Mouse (Mus musculus) heart, postnatal 0 days (tissue): ENCODE data around the gene Mbd6. TPM values are rescaled to one million over a fixed set of nuclear protein-coding genes. Genes with fewer than 3 reads are reported as not detected.

Experiments
- ATAC-seq: fragments of 200-750 bp; cut with Nextera tagmentation; 2 replicates; pipeline ENCODE4 v1.8.0; 2017; ENCODE audit warnings: low read depth, moderate number of reproducible peaks, moderate library complexity; ENCODE audit not compliant: insufficient read depth
- DNase-seq: peaks from one replicate; pipeline ENCODE4 v3.0.0-alpha.2; 2016; ENCODE audit warnings: low spot score
- H3K27ac ChIP-seq: fragments of 300-500 bp; sonication (generic); 2 replicates; pipeline ENCODE4 v1.5.1; 2014; ENCODE audit warnings: low read depth, mild to moderate bottlenecking
- H3K27me3 ChIP-seq: fragments of 300-500 bp; sonication (generic); 2 replicates; pipeline ENCODE4 v1.6.1; 2014; ENCODE audit warnings: low read length, mixed read lengths; ENCODE audit not compliant: control insufficient read depth, insufficient read depth
- H3K36me3 ChIP-seq: fragments of 300-500 bp; sonication (generic); replicated peaks from 2 replicates; pipeline ENCODE4 v1.6.1; 2014; ENCODE audit warnings: low read length, mixed read lengths; ENCODE audit not compliant: control insufficient read depth, insufficient read depth
- H3K4me1 ChIP-seq: fragments of 300-500 bp; sonication (generic); 2 replicates; pipeline ENCODE4 v1.6.1; 2014; ENCODE audit warnings: antibody characterized with exemption; ENCODE audit not compliant: control insufficient read depth, insufficient read depth
- H3K4me2 ChIP-seq: fragments of 300-500 bp; sonication (generic); 2 replicates; pipeline ENCODE4 v1.6.1; 2014; ENCODE audit warnings: low read depth, mild to moderate bottlenecking, low read length, moderate library complexity
- H3K4me3 ChIP-seq: fragments of 300-500 bp; sonication (generic); 2 replicates; pipeline ENCODE4 v1.5.1; 2014; ENCODE audit warnings: low read depth, low read length
- H3K9ac ChIP-seq: fragments of 300-500 bp; sonication (generic); replicated peaks from 2 replicates; pipeline ENCODE4 v1.6.1; 2014; ENCODE audit warnings: low read depth, low read length, mixed read lengths
- H3K9me3 ChIP-seq: fragments of 300-500 bp; sonication (generic); replicated peaks from 2 replicates; pipeline ENCODE4 v1.6.1; 2016; ENCODE audit warnings: low read length; ENCODE audit not compliant: control insufficient read depth
- CTCF ChIP-seq: IDR thresholded peaks from 2 replicates; pipeline ENCODE4 v1.5.1; 2016; ENCODE audit warnings: antibody characterized with exemption, control low read depth, low read depth
- EP300 ChIP-seq: IDR thresholded peaks from 2 replicates; pipeline ENCODE4 v1.6.1; 2016; ENCODE audit warnings: antibody characterized with exemption, low read depth
- WGBS: fragments of 180-500 bp; shearing (Covaris S2); extraction: QIAGEN DNeasy Blood & Tissue Kit; methylation state at CpG from one replicate; pipeline ENCODE4 v1.1.7; 2014; 5-methylcytosine and 5-hydroxymethylcytosine counted together
- polyA plus RNA-seq: library from polyadenylated mRNA; unstranded; fragments of >200 nt; fragmentation: Nextera tagmentation; extraction: Ambion mirVana; gene quantifications from 2 replicates; pipeline ENCODE4 v1.2.1, GENCODE M21; 2015
- total RNA-seq: library from RNA; depleted of rRNA; stranded (reverse); fragments of >200 nt; gene quantifications from 2 replicates; pipeline ENCODE4 v1.2.3, GENCODE M21; 2014; ENCODE audit warnings: low replicate concordance; rRNA removed

The Mbd6 gene
- total and polyA plus RNA-seq, 2 experiments from 2014 or later = 6.5 to 8.7 TPM

DNA sequence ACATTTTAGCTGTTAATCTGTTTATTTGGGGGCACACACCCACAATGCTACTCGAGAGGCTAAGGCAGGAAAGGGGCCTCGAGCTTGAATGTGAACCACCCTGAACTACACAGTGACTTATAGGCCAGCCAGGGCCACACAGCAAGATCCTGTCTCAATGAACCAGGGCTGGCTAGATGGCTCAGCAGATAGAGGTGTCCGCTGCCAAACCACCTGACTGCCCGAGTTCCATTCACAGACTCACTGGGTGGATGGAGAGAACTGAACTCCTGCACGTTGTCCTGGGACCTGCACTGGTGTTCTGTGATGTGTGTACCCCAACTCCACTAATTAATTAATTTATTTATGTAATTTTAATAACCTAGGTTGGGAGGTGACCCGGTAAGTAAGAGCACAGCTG is 31.0 kb downstream of the Mbd6 start:
- 62% methylated on average over 6 of the region's 6 CpGs for WGBS
- TF ChIP-seq CTCF (no peak), EP300 (no peak)
- no peak for ATAC-seq

DNA sequence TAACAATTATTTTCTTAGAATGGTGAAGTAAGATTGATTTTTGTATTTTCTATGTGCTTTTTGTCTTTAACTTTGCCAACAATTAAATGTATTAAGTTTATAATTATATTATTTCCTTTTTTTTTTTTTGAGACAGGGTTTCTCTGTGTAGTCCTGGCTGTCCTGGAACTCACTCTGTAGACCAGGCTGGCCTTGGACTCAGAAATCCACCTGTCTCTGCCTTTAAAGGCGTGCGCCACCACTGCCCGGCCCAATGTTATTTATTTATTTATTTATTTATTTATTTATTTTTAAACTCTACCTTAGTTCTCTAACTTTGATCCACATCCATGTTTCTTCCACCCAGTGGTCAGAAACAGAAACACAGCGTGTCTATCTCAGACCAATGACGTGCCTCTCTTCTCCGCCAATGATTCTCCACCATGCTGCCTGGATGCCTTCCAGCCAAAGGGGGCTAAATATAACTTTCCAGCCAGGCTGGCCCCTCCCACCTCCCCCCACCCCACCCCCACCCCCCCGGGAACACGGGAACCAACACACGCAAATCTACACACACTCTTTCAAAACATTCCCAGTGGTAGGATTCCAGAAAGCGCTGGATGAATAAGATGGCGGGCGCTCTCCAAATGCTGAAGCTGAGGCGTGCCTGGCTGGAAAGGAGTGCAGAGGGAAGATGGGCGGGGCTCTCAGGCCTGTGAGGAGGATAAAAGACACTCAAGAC is 33.0 kb downstream of the Mbd6 start:
- WGBS = 18% methylated on average over 14 of the region's 14 CpGs

More for the DNA sequence above, 31.0 kb downstream of the Mbd6 start:
- Histone ChIP-seq H3K27ac (no peak overlapping the region), H3K9me3 (no peaks in the 10 kb centered on the region), H3K4me2 (no peak overlapping the region), H3K27me3 (peaks cover 21% of the 10 kb centered on the region), H3K9ac (no peak overlapping the region), H3K36me3 (no peaks in the 10 kb centered on the region), H3K4me1 (no peaks in the 10 kb centered on the region), H3K4me3 (no peak overlapping the region)
- no peak for DNase-seq

DNA sequence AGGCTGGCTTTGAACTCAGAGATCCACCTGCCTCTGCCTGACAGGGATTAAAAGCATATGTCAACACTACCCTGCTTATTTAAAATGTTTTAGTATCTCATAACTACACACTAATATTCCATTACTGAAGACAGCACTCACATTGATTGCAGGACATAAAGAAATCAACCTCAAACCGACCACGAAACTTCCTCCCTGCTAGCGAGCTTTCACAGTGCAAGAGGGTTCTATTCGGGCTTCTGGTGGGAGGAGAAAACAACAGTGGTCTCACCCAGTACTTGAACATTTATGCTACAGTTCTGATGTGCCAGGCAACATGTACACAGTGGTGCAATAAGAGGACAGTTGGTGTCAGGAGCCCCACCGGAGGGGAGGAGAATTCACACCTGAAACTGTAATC is 38.0 kb downstream of the Mbd6 start:
- Histone ChIP-seq H3K4me1 (no peaks in the 10 kb centered on the region), H3K36me3 (no peaks in the 10 kb centered on the region), H3K27ac (no peak overlapping the region), H3K4me2 (no peak overlapping the region), H3K9me3 (no peaks in the 10 kb centered on the region), H3K27me3 (no peaks in the 10 kb centered on the region), H3K4me3 (no peak overlapping the region), H3K9ac (no peak overlapping the region)
- no peak for ATAC-seq
- no peak for DNase-seq
- TF ChIP-seq CTCF (no peak), EP300 (no peak)
- WGBS = 72% methylated on average over 5 of the region's 5 CpGs

More for the DNA sequence above, 33.0 kb downstream of the Mbd6 start:
- Histone ChIP-seq H3K27ac (no peak overlapping the region), H3K36me3 (no peaks in the 10 kb centered on the region), H3K9ac (no peak overlapping the region), H3K4me3 (no peak overlapping the region), H3K9me3 (no peaks in the 10 kb centered on the region), H3K4me1 (no peaks in the 10 kb centered on the region), H3K4me2 (no peak overlapping the region), H3K27me3 (0 out of 2 replicates have a peak, but pooled peaks cover under 1% of the 10 kb centered on the region)
- ATAC-seq (peak; percentile 93), DNase-seq (peak; percentile 93)
- no peak for TF ChIP-seq EP300
- TF ChIP-seq CTCF = peak; percentile 15; the same call in 1 of the 2 replicates

DNA sequence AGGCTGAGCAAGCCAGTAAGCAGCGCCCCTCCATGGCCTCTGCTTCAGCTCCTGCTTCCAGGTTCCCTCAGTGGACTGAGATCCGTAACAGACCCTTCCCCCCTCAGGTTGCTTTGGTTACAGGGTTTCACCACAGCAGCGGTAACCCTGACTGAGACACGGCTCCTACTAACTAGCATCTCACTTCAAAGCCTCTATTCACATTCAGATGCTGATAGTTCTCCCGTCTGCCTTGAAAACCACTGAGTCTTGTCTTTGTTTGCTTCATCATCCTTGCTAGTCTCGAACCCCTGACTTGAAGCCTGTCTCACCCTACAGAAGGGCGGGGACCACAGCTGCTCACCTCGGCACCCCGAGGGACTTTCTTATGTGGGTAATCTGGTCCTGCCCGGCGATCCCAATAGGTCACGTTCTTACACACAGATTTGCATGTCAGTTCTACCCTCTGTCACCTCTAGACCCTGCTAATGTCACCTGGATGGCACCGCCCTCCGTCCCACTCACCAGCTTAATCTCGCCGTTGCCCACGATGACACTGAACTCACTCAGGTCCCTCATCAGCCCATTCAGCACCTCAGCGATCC is 50.5 kb downstream of the Mbd6 start:
- ATAC-seq (no peak), DNase-seq (no peak)
- no peaks in the 10 kb centered on the region for H3K36me3 ChIP-seq
- TF ChIP-seq EP300 = no peak
- no peak for TF ChIP-seq CTCF
- no peak overlapping the region for H3K4me2 ChIP-seq
- H3K4me3 ChIP-seq = no peak overlapping the region
- peaks cover 20% of the 10 kb centered on the region; the same call in 1 of the 2 replicates for H3K27me3 ChIP-seq
- no peak overlapping the region for H3K27ac ChIP-seq
- H3K9ac ChIP-seq = no peak overlapping the region
- 68% methylated on average over 18 of the region's 18 CpGs for WGBS
- no peaks in the 10 kb centered on the region for H3K4me1 ChIP-seq
- H3K9me3 ChIP-seq = no peaks in the 10 kb centered on the region

DNA sequence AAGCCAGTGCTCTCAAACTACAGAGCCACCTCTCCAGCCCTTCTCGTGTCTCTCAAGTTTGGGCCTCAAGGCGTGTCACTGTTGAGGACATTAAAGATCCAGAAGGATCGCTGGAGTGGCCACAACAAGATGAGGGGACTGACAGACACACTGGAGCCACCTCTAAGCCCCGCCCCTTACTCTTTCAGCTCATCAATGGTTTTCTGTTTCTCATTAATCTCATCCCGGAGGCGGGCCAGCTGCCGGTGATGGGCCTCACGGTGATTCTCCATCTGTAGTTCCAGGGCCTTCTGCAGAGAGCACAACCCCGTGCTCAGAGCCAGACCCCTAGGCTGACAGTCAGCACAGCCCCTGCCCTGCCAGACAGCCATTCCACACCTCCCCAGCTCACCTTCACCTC is 52.3 kb downstream of the Mbd6 start:
- no peaks in the 10 kb centered on the region for H3K9me3 ChIP-seq
- no peak overlapping the region for H3K27ac ChIP-seq
- peaks cover 20% of the 10 kb centered on the region; the same call in 1 of the 2 replicates for H3K27me3 ChIP-seq
- no peak for ATAC-seq
- no peak overlapping the region for H3K4me2 ChIP-seq
- no peak overlapping the region for H3K4me3 ChIP-seq
- WGBS = 49% methylated on average over 9 of the region's 9 CpGs
- no peaks in the 10 kb centered on the region for H3K4me1 ChIP-seq
- no peak for DNase-seq
- no peak overlapping the region for H3K9ac ChIP-seq
- no peak for TF ChIP-seq CTCF
- no peaks in the 10 kb centered on the region for H3K36me3 ChIP-seq

DNA sequence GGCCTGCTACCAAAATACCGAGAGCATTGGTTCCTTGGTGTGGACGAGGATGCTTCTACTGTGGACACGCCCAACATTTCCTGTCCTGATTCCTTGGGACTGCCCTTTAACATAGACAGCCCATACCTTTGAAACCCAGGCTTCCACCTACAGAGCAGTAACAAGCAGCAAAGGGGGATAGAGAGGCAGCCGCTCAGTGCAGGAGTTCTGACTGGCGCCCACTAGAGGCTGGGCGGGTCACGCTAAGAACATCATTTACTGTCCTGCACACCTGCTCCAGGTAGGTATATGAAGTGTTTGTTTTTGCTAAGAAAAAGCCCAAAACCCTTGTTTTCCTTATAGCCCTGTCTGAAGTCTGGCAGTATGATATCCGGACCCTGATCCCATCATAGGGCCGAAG is 55.7 kb downstream of the Mbd6 start:
- H3K4me2 ChIP-seq = no peak overlapping the region
- H3K27ac ChIP-seq = no peak overlapping the region
- H3K4me3 ChIP-seq = no peak overlapping the region
- no peak overlapping the region for H3K9ac ChIP-seq
- H3K36me3 ChIP-seq = no peaks in the 10 kb centered on the region
- peaks cover 21% of the 10 kb centered on the region; the same call in 1 of the 2 replicates for H3K27me3 ChIP-seq
- no peak for TF ChIP-seq EP300
- no peak for TF ChIP-seq CTCF
- WGBS = 74% methylated on average over 9 of the region's 9 CpGs
- no peaks in the 10 kb centered on the region for H3K9me3 ChIP-seq
- no peaks in the 10 kb centered on the region for H3K4me1 ChIP-seq
- ATAC-seq (no peak), DNase-seq (no peak)

Other genes starting within 250 kb of the Mbd6 start
- 9.2 and 16.2 TPM in 2 replicates for gene Mettl1, start 247.6 kb downstream of the Mbd6 start, total RNA-seq
- 19.6 and 20.6 TPM in 2 replicates for gene Mettl1, start 247.6 kb downstream of the Mbd6 start, polyA plus RNA-seq
- gene Eef1akmt3, start 247.5 kb downstream of the Mbd6 start, total RNA-seq = not detected in 2 replicates
- gene Eef1akmt3, start 247.5 kb downstream of the Mbd6 start, polyA plus RNA-seq = 0.04 and 0.18 TPM in 2 replicates
- not detected in 2 replicates for gene Cyp27b1, start 240.8 kb downstream of the Mbd6 start, total RNA-seq
- gene Cyp27b1, start 240.8 kb downstream of the Mbd6 start, polyA plus RNA-seq = 0.04 and 0.08 TPM in 2 replicates
- 0.65 and 1.0 TPM in 2 replicates for gene March9, start 228.8 kb downstream of the Mbd6 start, total RNA-seq
- gene March9, start 228.8 kb downstream of the Mbd6 start, polyA plus RNA-seq = 0.14 TPM in 2 replicates
- 457 and 539 TPM in 2 replicates for gene Cdk4, start 225.5 kb downstream of the Mbd6 start, total RNA-seq
- 382 and 392 TPM in 2 replicates for gene Cdk4, start 225.5 kb downstream of the Mbd6 start, polyA plus RNA-seq
- gene Tspan31, start 218.8 kb downstream of the Mbd6 start, total RNA-seq = 104 and 117 TPM in 2 replicates
- gene Tspan31, start 218.8 kb downstream of the Mbd6 start, polyA plus RNA-seq = 73.5 and 79.9 TPM in 2 replicates
- gene Agap2, start 213.7 kb downstream of the Mbd6 start, total RNA-seq = 1.4 and 1.7 TPM in 2 replicates
- gene Agap2, start 213.7 kb downstream of the Mbd6 start, polyA plus RNA-seq = 0.15 and 0.29 TPM in 2 replicates
- 39.8 and 45.2 TPM in 2 replicates for gene Os9, start 167.9 kb downstream of the Mbd6 start, total RNA-seq
- 36.0 and 40.0 TPM in 2 replicates for gene Os9, start 167.9 kb downstream of the Mbd6 start, polyA plus RNA-seq
- 2.3 and 7.7 TPM in 2 replicates for gene B4galnt1, start 123.8 kb downstream of the Mbd6 start, total RNA-seq
- gene B4galnt1, start 123.8 kb downstream of the Mbd6 start, polyA plus RNA-seq = 0.72 and 0.82 TPM in 2 replicates
- 51.0 and 61.2 TPM in 2 replicates for gene Slc26a10, start 108.4 kb downstream of the Mbd6 start, total RNA-seq
- gene Slc26a10, start 108.4 kb downstream of the Mbd6 start, polyA plus RNA-seq = 22.8 and 23.3 TPM in 2 replicates
- 20.8 and 44.2 TPM in 2 replicates for gene Arhgef25, start 98.9 kb downstream of the Mbd6 start, total RNA-seq
- 10.0 and 13.8 TPM in 2 replicates for gene Arhgef25, start 98.9 kb downstream of the Mbd6 start, polyA plus RNA-seq
- gene Dtx3, start 93.3 kb downstream of the Mbd6 start, total RNA-seq = 44.4 and 64.1 TPM in 2 replicates
- gene Dtx3, start 93.3 kb downstream of the Mbd6 start, polyA plus RNA-seq = 28.8 and 30.0 TPM in 2 replicates
- 22.4 and 23.7 TPM in 2 replicates for gene Pip4k2c, start 77.4 kb downstream of the Mbd6 start, total RNA-seq
- gene Pip4k2c, start 77.4 kb downstream of the Mbd6 start, polyA plus RNA-seq = 24.7 and 25.0 TPM in 2 replicates
- gene Kif5a, start 25.7 kb downstream of the Mbd6 start, total RNA-seq = 0.12 and 0.27 TPM in 2 replicates
- 0.11 and 0.23 TPM in 2 replicates for gene Kif5a, start 25.7 kb downstream of the Mbd6 start, polyA plus RNA-seq
- gene Dctn2, start 22.6 kb downstream of the Mbd6 start, total RNA-seq = 175 and 197 TPM in 2 replicates
- gene Dctn2, start 22.6 kb downstream of the Mbd6 start, polyA plus RNA-seq = 149 and 154 TPM in 2 replicates
- 48.9 and 68.9 TPM in 2 replicates for gene Mars, start 22.8 kb upstream of the Mbd6 start, total RNA-seq
- 62.4 and 64.6 TPM in 2 replicates for gene Mars, start 22.8 kb upstream of the Mbd6 start, polyA plus RNA-seq
- 0.73 and 0.97 TPM in 2 replicates for gene Arhgap9, start 32.9 kb upstream of the Mbd6 start, total RNA-seq
- 1.4 and 1.8 TPM in 2 replicates for gene Arhgap9, start 32.9 kb upstream of the Mbd6 start, polyA plus RNA-seq
- gene Gli1, start 53.0 kb upstream of the Mbd6 start, total RNA-seq = 1.1 TPM in 1 of 2 replicates, not detected in the other
- gene Gli1, start 53.0 kb upstream of the Mbd6 start, polyA plus RNA-seq = 0.51 and 0.59 TPM in 2 replicates
- gene Inhbe, start 65.4 kb upstream of the Mbd6 start, total RNA-seq = not detected in 2 replicates
- not detected in 2 replicates for gene Inhbe, start 65.4 kb upstream of the Mbd6 start, polyA plus RNA-seq
- gene Inhbc, start 81.4 kb upstream of the Mbd6 start, total RNA-seq = not detected in 2 replicates
- not detected in 2 replicates for gene Inhbc, start 81.4 kb upstream of the Mbd6 start, polyA plus RNA-seq
- 35.4 and 42.8 TPM in 2 replicates for gene R3hdm2, start 91.3 kb upstream of the Mbd6 start, total RNA-seq
- 31.5 and 32.1 TPM in 2 replicates for gene R3hdm2, start 91.3 kb upstream of the Mbd6 start, polyA plus RNA-seq
- gene Stac3, start 212.7 kb upstream of the Mbd6 start, total RNA-seq = 0.08 TPM in 1 of 2 replicates, not detected in the other
- gene Stac3, start 212.7 kb upstream of the Mbd6 start, polyA plus RNA-seq = 0.30 TPM in 1 of 2 replicates, not detected in the other
- 43.8 and 68.3 TPM in 2 replicates for gene Ndufa4l2, start 225.9 kb upstream of the Mbd6 start, total RNA-seq
- gene Ndufa4l2, start 225.9 kb upstream of the Mbd6 start, polyA plus RNA-seq = 46.4 and 47.6 TPM in 2 replicates
- 109 and 161 TPM in 2 replicates for gene Shmt2, start 233.4 kb upstream of the Mbd6 start, total RNA-seq
- gene Shmt2, start 233.4 kb upstream of the Mbd6 start, polyA plus RNA-seq = 47.9 and 51.5 TPM in 2 replicates
- gene Nxph4, start 245.5 kb upstream of the Mbd6 start, total RNA-seq = not detected in 2 replicates
- 0.41 and 0.49 TPM in 2 replicates for gene Nxph4, start 245.5 kb upstream of the Mbd6 start, polyA plus RNA-seq